Mouse (Mus musculus) heart, embryonic 13.5 days (tissue): Measurements from ENCODE around the gene Gtf2h5. TPM values are rescaled to one million over a fixed set of nuclear protein-coding genes. Genes with fewer than 3 reads are reported as not detected.

Source experiments
- ATAC-seq: fragments of 200-750 bp; cut with Nextera tagmentation; 2 replicates; pipeline ENCODE4 v1.8.0; 2017; ENCODE audit warnings: moderate TSS enrichment; ENCODE audit not compliant: insufficient number of reproducible peaks, low FRiP score, low TSS enrichment; ENCODE audit errors: extremely low read depth
- H3K27ac ChIP-seq: fragments of 300-500 bp; sonication (generic); replicated peaks from 2 replicates; pipeline ENCODE4 v1.5.1; 2015; ENCODE audit warnings: moderate library complexity, mild to moderate bottlenecking, inconsistent platforms
- H3K27me3 ChIP-seq: fragments of 300-500 bp; sonication (generic); replicated peaks from 2 replicates; pipeline ENCODE4 v1.6.1; 2015; ENCODE audit warnings: mild to moderate bottlenecking, inconsistent platforms
- H3K36me3 ChIP-seq: fragments of 300-500 bp; sonication (generic); 2 replicates; pipeline ENCODE4 v1.6.1; 2015; ENCODE audit warnings: mild to moderate bottlenecking, inconsistent platforms
- H3K4me1 ChIP-seq: fragments of 300-500 bp; sonication (generic); 2 replicates; pipeline ENCODE4 v1.6.1; 2015; ENCODE audit warnings: inconsistent platforms
- H3K4me2 ChIP-seq: fragments of 300-500 bp; sonication (generic); 2 replicates; pipeline ENCODE4 v1.6.1; 2015; ENCODE audit warnings: inconsistent platforms, mild to moderate bottlenecking, moderate library complexity
- H3K4me3 ChIP-seq: fragments of 300-500 bp; sonication (generic); 2 replicates; pipeline ENCODE4 v1.5.1; 2015; ENCODE audit warnings: moderate library complexity, mild to moderate bottlenecking, inconsistent platforms
- H3K9ac ChIP-seq: fragments of 300-500 bp; sonication (generic); 2 replicates; pipeline ENCODE4 v1.6.1; 2015; ENCODE audit warnings: inconsistent platforms, mild to moderate bottlenecking, moderate library complexity
- H3K9me3 ChIP-seq: fragments of 300-500 bp; sonication (generic); 2 replicates; pipeline ENCODE4 v1.6.1; 2016; ENCODE audit warnings: inconsistent platforms
- WGBS: fragments of 180-500 bp; shearing (Covaris S2); methylation state at CpG from one replicate; pipeline ENCODE4 v1.1.7; 2015; ENCODE audit warnings: mixed read lengths; 5-methylcytosine and 5-hydroxymethylcytosine counted together
- polyA plus RNA-seq: library from polyadenylated mRNA; unstranded; fragments of >200 nt; fragmentation: Nextera tagmentation; extraction: Ambion mirVana; gene quantifications from 2 replicates; pipeline ENCODE4 v1.2.1, GENCODE M21; 2015

The Gtf2h5 gene
- polyA plus RNA-seq, 1 experiment from 2014 or later, result 126 TPM

GRCm38 (mm10) chr17:6110956-6111355 lies 31.4 kb downstream of the Gtf2h5 start:
- ATAC-seq, result no peak
- Histone ChIP-seq H3K4me2 (no peak overlapping the region), H3K27ac (no peak overlapping the region), H3K27me3 (no peaks in the 10 kb centered on the region), H3K9me3 (no peaks in the 10 kb centered on the region), H3K4me3 (no peak overlapping the region), H3K9ac (no peak overlapping the region), H3K4me1 (peaks cover 24% of the 10 kb centered on the region), H3K36me3 (peaks cover 19% of the 10 kb centered on the region)
- 68% methylated on average over 3 of the region's 3 CpGs for WGBS

DNA sequence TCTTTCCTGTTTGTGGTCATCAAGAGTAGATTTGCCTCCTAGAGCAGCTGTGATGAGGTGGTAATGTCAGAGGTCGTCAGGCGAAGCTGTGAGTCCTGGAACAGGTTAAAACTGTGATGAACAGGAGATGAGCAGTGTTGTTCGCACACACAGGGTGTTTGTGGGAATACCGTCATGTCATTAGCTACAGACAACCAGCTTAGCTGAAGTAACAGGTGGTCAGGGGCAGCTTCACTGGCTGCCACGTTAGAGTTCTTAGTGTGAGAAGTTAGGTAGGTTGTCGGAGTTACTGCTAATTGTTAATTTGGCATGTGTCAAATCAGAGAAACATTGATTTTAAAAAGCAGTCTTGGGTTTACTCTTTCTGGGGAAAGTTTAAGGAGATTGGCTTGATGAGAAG lies 34.1 kb downstream of the Gtf2h5 start:
- no peak overlapping the region for H3K27ac ChIP-seq
- no peaks in the 10 kb centered on the region for H3K27me3 ChIP-seq
- H3K9ac ChIP-seq, result no peak overlapping the region
- no peak overlapping the region for H3K4me2 ChIP-seq
- ATAC-seq, result no peak
- H3K36me3 ChIP-seq, result peaks cover 23% of the 10 kb centered on the region
- H3K4me3 ChIP-seq, result no peak overlapping the region
- 82% methylated on average over 6 of the region's 6 CpGs for WGBS
- H3K4me1 ChIP-seq, result peaks cover 24% of the 10 kb centered on the region
- H3K9me3 ChIP-seq, result no peaks in the 10 kb centered on the region

DNA sequence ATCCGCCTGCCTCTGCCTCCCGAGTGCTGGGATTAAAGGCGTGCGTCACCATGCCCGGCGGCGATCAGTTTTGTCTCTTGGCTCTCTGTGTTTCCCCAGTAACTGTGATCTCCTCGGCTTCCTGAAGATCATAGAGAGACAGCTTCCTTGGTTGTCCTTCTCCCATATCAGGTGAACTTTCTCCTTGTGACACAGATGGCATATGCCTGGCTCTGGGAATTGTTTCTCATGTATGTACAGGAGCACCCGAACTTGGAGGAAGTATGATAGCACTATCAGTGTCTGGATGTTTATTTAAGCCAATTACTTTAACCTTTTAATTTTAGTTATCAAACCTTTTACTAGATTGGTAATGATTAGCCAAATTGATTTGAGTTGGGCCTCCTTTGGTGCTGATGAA lies 35.5 kb downstream of the Gtf2h5 start:
- H3K27ac ChIP-seq, result no peak overlapping the region
- no peaks in the 10 kb centered on the region for H3K27me3 ChIP-seq
- peaks cover 13% of the 10 kb centered on the region for H3K4me1 ChIP-seq
- no peak overlapping the region for H3K4me2 ChIP-seq
- H3K9me3 ChIP-seq, result no peaks in the 10 kb centered on the region
- WGBS, result 85% methylated on average over 9 of the region's 9 CpGs
- H3K4me3 ChIP-seq, result no peak overlapping the region
- H3K9ac ChIP-seq, result no peak overlapping the region
- peaks cover 15% of the 10 kb centered on the region for H3K36me3 ChIP-seq
- no peak for ATAC-seq

GRCm38 (mm10) chr17:6117148-6117725 lies 37.7 kb downstream of the Gtf2h5 start:
- H3K9me3 ChIP-seq, result no peaks in the 10 kb centered on the region
- H3K9ac ChIP-seq, result no peak overlapping the region
- no peak overlapping the region for H3K4me2 ChIP-seq
- no peak for ATAC-seq
- H3K27me3 ChIP-seq, result no peaks in the 10 kb centered on the region
- peaks cover 23% of the 10 kb centered on the region for H3K36me3 ChIP-seq
- H3K4me1 ChIP-seq, result peaks cover 13% of the 10 kb centered on the region
- H3K27ac ChIP-seq, result peak overlapping the region; percentile 36; the same call in 1 of the 2 replicates
- WGBS, result 74% methylated on average over 4 of the region's 4 CpGs
- H3K4me3 ChIP-seq, result no peak overlapping the region

DNA sequence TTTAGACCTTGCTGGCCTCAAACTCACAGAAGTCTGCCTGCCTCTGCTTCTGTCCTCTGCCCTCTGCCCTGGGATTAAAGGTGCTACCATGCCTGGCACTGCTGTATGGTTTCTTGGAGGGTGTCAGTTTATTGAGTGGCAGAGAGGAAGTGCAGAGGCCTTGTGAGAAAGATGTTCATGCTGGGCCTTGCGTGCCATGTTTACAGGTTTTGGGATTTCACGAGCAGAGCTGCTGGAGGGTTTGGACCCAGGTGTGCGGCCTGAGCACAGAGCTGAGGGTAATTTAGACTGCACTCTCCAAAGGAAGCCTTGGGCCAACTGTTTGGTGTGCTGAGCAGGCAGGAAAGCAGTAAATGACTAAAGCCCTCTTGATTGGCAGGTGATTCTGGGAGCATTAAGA lies 38.3 kb downstream of the Gtf2h5 start:
- Histone ChIP-seq H3K9ac (no peak overlapping the region), H3K4me1 (peaks cover 13% of the 10 kb centered on the region), H3K36me3 (peaks cover 29% of the 10 kb centered on the region), H3K9me3 (no peaks in the 10 kb centered on the region), H3K27me3 (no peaks in the 10 kb centered on the region), H3K4me3 (no peak overlapping the region), H3K27ac (no peak overlapping the region), H3K4me2 (no peak overlapping the region)
- 78% methylated on average over 3 of the region's 3 CpGs for WGBS
- no peak for ATAC-seq

DNA sequence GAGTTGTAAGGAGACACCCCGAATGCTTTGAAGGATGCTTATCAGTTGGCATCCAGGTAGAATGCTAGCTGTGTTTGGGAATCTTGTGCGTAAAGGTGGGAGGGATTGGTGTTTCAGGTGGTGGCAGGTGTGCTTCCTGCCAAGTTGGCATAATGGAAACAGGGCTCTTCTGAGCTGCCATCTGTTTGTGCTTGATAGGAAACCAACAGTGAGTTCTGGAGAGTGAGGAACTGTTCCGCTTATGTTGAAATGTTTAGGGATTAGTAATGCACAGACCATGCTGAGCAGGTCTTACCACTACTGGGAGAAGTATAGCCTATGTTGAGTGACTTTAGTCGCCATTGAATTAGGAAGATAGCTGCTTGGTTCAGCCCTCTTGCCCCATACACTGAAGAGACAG lies 39.3 kb downstream of the Gtf2h5 start:
- H3K36me3 ChIP-seq, result peaks cover 39% of the 10 kb centered on the region

DNA sequence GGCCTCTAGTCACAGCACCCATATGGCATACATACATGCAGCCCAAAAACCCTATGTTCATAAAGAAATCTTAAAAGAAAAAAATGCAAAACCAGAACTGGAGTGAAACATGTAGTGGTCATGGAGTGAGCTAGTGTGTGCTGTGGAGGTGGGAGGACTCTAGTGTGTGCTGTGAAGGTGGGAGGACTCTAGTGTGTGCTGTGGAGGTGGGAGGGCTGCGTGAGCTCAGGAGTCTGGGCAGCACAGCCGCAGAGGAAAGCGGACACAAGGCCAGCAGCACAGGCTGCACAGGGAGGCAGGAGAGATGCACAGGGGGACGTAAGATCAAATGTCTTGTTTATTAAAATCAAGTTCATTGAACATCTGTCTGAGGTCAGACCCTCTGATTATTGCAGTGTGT lies 44.2 kb downstream of the Gtf2h5 start:
- Histone ChIP-seq H3K9ac (no peak overlapping the region), H3K9me3 (no peaks in the 10 kb centered on the region), H3K27me3 (no peaks in the 10 kb centered on the region), H3K4me3 (no peak overlapping the region), H3K4me2 (no peak overlapping the region), H3K4me1 (peaks cover 12% of the 10 kb centered on the region), H3K36me3 (peaks cover 41% of the 10 kb centered on the region), H3K27ac (no peak overlapping the region)
- ATAC-seq, result no peak
- WGBS, result 89% methylated on average over 4 of the region's 4 CpGs

More for the DNA sequence above, 39.3 kb downstream of the Gtf2h5 start:
- peaks cover 13% of the 10 kb centered on the region for H3K4me1 ChIP-seq
- no peaks in the 10 kb centered on the region for H3K27me3 ChIP-seq
- H3K4me3 ChIP-seq, result no peak overlapping the region
- no peak overlapping the region for H3K9ac ChIP-seq
- WGBS, result 85% methylated on average over 4 of the region's 4 CpGs
- no peak overlapping the region for H3K27ac ChIP-seq
- ATAC-seq, result no peak
- no peaks in the 10 kb centered on the region for H3K9me3 ChIP-seq
- H3K4me2 ChIP-seq, result no peak overlapping the region

- 90% methylated on average over 3 of the region's 3 CpGs for WGBS
- H3K4me1 ChIP-seq, result peaks cover 12% of the 10 kb centered on the region
- H3K4me2 ChIP-seq, result no peak overlapping the region
These were observed 45.9 kb downstream of the Gtf2h5 start for GRCm38 (mm10) chr17:6125441-6125840.

GRCm38 (mm10) chr17:6128039-6128438 lies 48.5 kb downstream of the Gtf2h5 start:
- no peak for ATAC-seq
- H3K36me3 ChIP-seq, result peaks cover 28% of the 10 kb centered on the region
- peak overlapping the region; percentile 36; the same call in 1 of the 2 replicates for H3K27ac ChIP-seq
- H3K9ac ChIP-seq, result no peak overlapping the region
- H3K9me3 ChIP-seq, result no peaks in the 10 kb centered on the region
- H3K4me2 ChIP-seq, result no peak overlapping the region
- 17% methylated on average over 3 of the region's 3 CpGs for WGBS
- no peak overlapping the region for H3K4me3 ChIP-seq
- no peaks in the 10 kb centered on the region for H3K27me3 ChIP-seq
- H3K4me1 ChIP-seq, result peaks cover 16% of the 10 kb centered on the region

More at GRCm38 (mm10) chr17:6125441-6125840, 45.9 kb downstream of the Gtf2h5 start:
- H3K9me3 ChIP-seq, result no peaks in the 10 kb centered on the region
- H3K27ac ChIP-seq, result no peak overlapping the region
- H3K27me3 ChIP-seq, result no peaks in the 10 kb centered on the region
- no peak overlapping the region for H3K9ac ChIP-seq
- no peak overlapping the region for H3K4me3 ChIP-seq
- ATAC-seq, result no peak
- H3K36me3 ChIP-seq, result peaks cover 40% of the 10 kb centered on the region

GRCm38 (mm10) chr17:6129361-6129760 lies 49.8 kb downstream of the Gtf2h5 start:
- WGBS, result 77% methylated on average over 4 of the region's 4 CpGs
- Histone ChIP-seq H3K36me3 (peaks cover 26% of the 10 kb centered on the region), H3K9ac (no peak overlapping the region), H3K27me3 (no peaks in the 10 kb centered on the region), H3K27ac (no peak overlapping the region), H3K4me1 (peaks cover 16% of the 10 kb centered on the region), H3K4me2 (no peak overlapping the region), H3K9me3 (no peaks in the 10 kb centered on the region), H3K4me3 (no peak overlapping the region)
- ATAC-seq, result no peak

GRCm38 (mm10) chr17:6131083-6131482 lies 51.5 kb downstream of the Gtf2h5 start:
- WGBS, result 90% methylated on average over 3 of the region's 3 CpGs
- Histone ChIP-seq H3K36me3 (peaks cover 13% of the 10 kb centered on the region), H3K4me1 (peaks cover 16% of the 10 kb centered on the region), H3K4me2 (no peak overlapping the region), H3K4me3 (no peak overlapping the region), H3K9ac (no peak overlapping the region), H3K9me3 (no peaks in the 10 kb centered on the region), H3K27ac (no peak overlapping the region), H3K27me3 (no peaks in the 10 kb centered on the region)
- ATAC-seq, result no peak
